Mouse (Mus musculus): ENCODE data around the gene Ckap2l. TPM values are rescaled to one million over a fixed set of nuclear protein-coding genes. Genes with fewer than 3 reads are reported as not detected.

Gene Ckap2l
- polyA plus RNA-seq, 2 experiments from 2014 or later: 3.7 to 8.0 TPM

DNA sequence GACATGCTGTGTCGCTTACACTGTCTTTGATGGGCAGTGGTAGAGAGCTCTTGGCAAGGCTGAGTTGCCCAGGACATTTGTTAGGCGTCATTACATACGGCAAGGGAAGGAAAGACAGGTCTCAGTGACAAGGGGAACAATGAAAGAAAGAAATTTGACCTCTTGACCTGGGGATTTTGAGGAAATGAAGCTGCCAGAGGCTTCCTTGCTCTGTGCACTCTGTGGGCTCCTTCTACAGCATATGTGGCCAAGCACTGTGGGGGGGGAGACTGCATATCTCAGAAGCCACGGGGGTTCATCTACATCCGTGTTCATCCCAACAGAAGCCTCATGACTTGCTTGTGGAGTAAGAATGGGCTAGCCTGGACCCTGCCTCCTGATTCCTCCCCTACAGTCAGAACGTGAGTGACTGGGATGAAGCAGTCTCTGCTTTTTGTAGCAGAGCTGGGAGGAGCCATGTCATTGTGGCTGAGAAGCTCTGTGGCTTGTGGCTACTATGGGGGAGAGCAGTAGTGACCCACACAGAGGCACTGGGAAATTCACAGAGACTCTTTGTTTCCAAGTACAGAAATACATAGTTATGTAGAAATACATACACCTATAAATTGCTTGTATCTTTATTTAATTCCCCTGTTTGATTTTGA is 35.7 kb downstream of the Ckap2l start:
- ATAC-seq: no peak

DNA sequence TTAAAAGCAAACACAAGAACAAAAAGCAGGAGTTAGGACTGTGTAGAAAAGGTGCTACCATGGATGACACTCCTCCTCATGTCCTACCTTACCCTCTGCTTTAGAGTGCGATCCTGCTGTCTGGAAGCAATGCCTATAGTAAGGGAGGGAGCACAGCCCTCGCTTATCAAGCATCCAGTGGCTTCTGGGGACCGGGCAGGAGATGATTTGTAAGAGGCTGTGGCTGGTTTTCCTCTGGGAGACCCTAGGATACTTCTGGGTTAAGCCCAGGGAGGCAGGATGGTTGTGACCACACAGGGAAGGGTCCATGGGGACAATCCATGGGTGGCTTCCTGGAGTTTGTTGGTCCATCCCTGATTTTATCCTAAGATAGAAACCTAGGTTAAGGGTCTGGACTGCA is 36.4 kb downstream of the Ckap2l start:
- ATAC-seq: no peak

DNA sequence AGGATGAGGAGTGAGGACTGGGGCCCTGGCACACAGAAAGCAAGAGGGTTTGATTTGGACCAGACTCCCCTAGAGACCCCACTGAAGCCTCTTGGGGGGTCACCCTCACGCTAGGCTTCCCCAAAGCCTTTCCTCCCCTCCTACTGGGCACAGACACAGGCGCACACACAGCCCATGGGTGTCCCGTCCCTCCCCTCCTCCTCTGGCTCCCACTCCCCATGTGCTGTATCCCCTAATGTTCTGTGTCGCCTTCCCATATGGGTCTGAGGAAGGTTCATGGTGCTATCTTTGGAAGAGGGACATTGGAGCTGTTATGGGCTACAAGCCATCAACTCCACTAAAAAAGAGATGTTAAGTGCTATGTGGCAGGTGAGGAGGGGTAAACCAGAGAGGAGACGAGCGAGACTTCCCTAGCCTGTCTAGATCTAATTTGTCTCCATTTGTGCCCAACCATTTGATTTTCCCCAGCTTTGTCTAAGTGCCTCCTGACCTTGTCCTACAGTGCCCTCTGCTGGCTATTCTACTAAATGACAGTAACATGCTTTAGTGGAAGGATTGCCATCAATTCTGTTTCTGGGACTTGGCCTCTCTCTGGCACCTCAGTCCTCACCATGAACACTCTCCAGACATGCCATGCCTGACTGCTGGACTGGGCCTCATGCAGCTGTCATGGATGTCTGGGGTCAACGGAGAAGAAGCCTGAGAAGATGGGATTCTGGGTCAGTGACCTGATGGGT is 38.4 kb downstream of the Ckap2l start:
- ATAC-seq: peak; percentile 93

DNA sequence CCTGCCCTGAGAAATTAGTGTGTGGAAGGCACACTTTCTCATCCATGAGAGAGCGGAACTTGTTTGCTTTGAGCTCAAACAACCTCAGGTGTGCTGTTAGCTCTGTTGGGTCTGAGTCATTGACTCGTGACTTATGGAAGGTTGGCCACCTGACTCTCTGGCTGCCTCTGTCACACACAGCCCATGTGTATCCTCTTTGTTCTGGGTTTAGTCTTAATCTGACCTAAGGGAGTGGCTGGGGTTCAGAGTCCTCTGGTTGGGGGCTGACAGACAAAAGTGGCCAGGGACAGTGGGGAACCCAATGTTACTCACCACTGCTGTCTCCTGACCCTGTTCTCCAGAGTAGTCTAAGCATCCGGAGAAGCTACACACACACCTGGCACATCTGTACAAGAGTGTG is 39.0 kb downstream of the Ckap2l start:
- ATAC-seq: no peak

DNA sequence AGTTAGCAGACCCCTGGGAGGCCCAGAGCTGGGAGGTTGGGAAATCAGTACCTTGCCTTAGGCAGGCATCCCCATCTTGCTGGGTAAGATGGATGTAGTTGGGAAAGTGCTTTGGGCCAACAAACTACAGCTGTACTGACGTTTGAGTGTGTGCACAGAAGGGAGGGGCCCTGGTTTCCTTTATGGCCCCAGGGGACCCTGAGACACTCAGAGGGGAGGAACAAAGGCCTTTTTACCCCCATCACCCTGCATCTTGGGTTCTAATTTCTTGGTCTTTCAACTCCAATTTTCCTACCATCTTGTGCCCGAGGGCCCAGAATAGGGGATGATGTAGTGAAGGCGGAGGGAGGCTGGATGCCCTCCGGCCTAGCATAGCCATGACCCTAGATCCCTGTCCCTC is 41.0 kb downstream of the Ckap2l start:
- ATAC-seq: no peak

DNA sequence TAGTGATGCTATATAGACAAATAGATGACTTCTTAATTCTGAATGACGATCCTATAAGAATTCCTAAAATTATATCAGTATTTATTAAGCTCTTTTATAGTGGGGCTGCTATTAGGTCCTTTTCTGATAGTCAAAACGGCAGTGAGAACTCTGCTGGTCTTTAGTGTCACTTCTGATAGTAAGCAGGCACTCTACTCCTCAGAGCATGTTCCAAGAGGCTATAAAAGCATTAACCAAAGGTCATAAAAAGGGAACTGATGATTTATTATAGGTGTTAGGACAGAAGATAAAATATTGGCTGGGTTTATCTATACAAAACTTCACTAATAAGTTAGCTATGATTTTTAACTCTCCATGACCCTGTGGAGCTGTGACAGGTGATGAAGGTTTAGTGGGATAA is 42.9 kb downstream of the Ckap2l start:
- ATAC-seq: no peak

DNA sequence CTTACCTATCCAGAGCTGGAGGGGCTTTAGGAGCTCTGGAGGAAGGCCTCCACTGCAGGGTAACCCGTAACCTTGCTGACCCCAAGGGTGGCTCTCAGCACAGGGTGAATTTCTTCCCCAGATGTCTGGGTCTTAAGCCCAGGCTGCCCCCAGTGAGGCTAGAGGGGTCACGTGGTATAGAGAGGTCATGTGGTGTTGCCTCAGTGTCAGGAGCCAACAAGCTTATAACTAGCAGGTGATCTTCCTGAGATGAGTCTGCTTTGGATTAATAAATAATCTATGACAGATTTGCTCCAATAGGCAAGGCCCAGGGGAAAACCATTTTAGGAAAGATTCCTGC is 43.4 kb downstream of the Ckap2l start:
- ATAC-seq: no peak

DNA sequence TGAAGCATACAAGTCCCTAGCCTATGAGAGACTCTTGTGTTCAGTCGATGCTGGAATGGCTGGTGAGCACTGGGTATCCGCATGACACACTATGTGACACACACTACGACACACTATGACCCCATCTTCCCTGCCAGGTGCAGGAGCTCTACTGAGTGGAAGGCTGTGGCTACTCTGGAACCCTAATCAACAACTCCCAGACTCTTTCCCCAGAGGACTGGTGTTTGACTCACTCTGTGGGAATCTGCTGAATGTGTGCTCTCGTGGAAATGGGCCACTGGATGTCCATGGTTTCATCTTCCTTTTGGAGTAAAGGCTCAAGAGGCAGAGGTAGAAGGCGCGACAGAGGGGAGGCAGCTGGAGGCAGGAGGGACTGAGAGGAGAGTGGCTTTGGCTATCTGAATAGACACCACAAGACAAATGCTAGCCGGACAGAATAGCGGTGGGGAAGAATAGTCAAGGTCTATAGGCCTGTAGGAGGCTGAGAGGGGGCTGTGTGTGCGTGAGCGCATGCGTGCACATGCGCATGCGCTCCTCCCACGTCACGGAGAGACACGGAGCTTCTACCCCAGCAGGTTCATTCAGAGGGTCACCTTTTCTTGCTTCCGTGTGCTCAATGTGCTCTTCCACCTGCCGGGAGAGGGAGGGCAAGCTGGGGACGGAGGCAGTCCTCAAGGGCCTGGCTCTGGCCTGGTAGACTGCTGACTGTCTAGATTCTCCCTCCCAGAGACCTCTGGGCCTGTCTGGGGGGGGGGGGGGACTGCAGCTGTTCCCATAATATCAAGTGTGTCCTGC is 44.0 kb downstream of the Ckap2l start:
- no peak for ATAC-seq

DNA sequence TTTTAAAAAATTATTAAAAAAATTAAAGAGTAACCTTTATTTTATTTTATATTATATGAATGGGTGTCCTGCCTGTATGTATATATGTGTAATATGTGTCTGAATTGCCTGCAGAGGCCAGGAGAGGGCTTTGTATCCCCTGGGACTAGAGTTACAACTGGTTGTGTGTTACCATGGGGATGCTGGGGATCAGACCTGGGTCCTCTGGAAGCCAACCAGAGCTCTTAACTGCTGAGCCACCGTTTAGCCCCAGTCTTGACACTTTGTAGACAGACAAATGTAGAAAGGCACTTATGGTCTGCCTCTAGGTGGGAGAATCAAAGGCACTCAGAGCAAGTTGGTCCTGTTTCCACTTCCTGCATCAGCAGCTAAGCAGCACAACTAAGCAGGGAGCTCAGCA is 47.7 kb downstream of the Ckap2l start:
- ATAC-seq: no peak

DNA sequence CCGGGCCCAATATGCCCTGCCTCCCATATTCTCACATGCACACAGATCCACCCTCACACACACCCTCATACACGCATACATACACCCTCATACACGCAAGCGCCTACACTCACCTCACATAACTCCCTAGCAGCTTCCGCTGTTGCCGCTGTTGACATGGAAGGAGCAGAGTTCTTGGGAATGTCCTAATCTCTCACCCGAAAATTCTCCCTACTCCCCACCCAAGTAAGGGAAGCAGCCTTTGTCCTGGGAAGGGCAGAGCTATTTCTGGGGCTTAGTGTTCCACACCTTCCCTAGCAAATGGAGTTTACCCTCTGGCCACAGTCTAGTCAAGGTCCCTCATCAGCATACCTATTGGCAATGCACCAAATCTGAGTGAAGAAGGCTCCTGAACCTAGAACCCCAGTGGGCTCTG is 49.3 kb downstream of the Ckap2l start:
- ATAC-seq: no peak

DNA sequence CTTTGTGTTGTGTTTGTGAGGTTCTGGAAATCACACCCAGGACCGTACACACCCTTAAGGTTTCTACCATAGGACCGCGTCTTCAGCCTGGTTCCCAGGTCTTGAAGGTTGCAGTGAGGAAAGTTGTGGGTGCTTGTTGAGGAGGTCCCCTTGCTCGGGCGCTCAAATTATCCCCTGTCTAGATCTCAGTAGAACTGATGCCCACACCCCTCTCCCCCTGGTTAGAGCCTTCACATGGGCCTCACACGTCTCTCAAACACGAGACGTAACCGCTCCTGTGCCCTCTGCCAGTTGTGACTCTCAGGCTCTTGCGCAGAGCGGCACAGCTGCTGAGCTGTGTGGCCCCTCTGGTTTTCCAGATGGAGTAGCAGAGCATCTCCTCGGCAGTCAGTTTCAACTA is 50.1 kb downstream of the Ckap2l start:
- no peak for ATAC-seq

DNA sequence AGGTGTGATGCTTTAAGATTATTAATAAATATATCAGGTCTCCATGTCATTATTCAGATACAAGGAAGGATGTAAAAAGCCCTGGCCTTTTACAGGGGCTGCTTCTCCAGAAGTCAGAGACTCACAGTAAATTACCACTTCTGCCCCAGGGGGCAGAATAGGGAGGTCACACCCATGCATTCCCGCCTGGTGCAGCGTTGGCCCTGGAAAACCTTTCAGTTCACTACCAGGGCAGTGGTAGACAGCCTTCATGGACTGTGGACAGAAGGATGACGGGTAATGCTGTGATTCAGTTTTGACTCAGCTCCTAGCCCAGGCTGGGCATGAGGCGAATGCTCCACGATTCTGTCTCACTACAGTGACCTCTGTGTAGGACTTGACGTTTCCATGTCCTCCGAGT is 50.6 kb downstream of the Ckap2l start:
- no peak for ATAC-seq

DNA sequence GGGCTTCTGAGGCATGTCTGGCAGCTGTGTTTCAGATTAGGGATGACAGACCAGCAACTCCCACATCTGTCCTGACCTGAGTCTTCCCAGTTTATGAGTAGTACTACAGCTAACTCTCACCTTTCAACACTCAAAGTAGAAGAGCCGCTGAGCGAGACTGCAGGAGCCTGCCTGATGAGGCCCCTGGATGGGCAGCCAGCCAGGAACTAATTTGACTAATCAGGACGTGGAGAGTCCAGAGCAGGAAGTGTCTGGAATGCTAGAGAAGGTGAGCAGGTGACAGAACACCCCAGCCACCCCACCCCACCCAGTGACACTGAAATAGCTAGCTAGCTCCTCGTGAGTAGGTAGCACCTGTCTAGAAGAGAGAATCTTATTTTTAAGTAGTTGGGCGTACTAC is 51.4 kb downstream of the Ckap2l start:
- ATAC-seq: no peak

DNA sequence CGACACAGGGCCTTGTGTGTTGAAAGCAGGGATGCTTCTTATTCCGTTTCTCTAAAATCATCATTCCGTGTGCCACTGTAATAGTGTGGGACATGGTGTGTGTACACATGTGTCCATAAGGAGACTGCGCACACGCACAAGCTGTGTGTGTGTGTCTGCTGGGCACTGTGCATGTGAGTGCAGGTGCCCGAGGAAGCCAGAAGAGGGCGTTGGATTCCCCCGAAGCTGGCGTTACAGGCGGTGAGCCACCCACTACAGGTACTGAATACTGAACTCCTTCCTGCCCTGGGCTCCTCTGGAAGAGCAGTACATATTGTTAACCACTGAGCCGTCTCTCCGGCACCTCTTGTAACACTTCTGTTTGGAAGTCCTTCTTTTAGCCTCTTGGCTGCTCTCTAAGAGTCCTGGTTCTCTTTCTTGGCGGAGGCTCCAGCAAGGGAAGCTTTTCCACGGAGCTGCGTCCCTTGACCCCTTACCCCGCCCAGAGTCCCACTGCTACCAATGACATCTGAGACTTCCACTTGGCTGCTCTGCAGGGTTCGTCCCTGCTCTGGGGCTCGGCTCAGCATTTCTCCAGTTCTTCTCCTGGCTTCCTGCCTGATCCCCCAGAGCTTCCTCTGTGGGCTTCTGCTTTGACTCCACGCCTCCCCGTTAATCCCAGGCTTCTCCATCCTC is 52.4 kb downstream of the Ckap2l start:
- no peak for ATAC-seq

DNA sequence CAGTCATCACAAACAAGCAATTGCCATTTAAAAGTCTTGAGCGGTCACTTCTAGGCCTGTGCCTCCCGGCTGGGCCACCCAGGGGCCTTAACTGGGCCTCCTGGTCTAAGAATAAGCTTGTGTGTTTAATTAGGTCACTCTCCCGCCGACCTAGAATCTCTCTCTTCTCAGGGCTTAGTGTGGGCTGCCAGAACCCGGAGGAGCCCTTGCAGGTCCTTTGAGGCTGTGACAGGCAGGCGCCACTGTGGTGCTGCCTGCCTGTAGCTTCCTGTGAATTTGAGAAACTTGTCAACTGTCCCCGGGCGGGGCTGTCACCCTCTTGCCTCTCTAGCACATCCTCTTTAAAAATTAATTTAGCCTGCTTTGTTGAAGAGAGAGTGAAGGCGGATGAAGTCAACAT is 53.2 kb downstream of the Ckap2l start:
- peak; percentile 90 for ATAC-seq

DNA sequence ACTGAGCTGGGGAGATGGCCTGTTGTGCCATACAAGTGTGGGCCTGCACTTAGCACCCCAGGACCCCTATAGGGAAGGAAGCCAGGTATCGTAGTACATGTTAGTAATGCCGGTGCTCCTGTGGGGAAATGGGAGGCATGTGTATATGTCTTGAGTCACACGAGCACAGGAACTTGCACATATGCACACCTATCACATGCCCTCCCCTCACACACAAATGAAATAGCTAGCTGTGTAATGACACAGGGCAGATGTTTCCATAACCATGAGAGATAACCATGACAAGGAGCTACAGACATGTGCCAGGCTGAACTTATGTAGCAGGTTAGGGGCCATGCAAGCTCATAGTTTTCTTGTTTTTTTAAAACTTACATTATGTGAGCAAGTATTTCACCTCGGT is 54.0 kb downstream of the Ckap2l start:
- no peak for ATAC-seq

DNA sequence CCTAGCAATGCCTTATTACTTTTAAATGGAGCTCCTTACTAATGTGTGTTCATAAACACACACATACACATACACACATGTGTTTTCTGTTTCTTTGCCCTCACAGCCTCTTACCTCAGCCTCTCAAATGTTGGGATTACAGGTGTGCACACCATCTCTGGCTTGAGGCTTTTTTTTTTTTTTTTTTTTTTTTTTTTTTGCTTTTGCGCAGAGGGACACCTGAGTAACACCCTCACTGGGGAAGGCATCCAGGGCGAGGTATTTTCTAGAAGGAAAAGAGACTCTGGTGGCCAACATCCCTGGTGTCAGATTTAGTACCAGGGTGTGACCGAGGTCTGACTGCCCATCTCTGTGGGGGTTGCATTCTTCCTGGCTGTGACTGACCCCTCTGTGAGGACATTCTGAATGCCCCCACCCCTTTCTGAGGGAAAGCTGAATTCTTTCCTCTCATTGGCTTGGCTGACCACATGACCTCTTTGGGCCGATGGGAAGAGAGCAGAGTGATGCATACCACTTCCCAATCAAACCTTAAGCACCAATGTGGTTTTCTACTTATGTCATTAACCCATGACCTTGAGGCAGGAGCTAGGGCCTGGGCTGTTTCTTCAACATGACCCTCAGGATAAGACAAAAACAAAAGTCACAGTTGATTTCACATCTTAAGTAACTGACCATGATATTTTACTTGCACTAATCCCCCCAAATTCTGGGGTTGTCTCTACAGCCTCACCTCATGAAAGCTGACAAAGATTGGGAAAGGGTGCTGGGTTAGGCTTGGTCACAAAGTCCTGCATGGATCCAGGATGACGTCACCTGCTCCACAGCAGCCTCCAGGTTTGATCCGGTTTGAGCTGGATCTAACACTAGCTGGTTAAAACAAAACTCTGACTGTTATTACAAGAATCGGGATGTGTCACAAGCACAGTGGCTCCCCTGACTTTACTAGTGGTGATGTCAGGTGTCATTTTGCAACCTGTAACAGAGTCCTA is 54.9 kb downstream of the Ckap2l start:
- no peak for ATAC-seq

DNA sequence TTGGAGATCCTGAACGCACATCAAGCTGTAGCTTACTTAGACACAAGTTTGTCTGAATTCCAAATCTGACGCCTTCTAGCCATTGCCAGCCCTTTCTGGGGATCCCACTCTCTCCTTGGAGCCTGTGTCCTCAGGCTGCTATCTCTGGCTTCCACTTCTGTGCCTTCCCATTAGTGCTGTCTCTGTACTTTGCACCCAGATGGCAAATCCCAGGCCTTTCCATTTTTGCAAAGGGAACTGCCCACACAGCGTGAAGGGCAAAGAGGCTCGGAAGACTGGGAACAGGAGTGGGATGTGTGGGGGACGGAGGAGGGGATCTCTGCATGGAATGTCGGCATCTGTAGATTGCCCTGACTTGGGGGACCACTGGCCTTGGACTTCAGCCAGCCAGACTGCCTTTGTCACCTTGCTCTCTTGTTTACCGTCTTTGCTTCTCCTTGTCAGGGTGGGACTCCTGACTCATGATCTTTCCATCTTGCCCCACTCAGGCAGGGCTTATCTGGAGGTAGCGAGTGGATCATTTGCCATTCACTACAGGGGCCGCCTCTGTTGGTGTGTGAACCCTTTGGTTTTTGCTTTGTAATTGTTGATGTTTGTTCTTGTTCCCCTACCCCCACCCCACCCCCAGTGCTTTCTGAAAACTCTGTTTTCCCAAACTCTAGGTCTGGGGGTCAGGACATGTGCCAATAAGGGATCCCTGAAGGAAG is 56.1 kb downstream of the Ckap2l start:
- no peak for ATAC-seq

DNA sequence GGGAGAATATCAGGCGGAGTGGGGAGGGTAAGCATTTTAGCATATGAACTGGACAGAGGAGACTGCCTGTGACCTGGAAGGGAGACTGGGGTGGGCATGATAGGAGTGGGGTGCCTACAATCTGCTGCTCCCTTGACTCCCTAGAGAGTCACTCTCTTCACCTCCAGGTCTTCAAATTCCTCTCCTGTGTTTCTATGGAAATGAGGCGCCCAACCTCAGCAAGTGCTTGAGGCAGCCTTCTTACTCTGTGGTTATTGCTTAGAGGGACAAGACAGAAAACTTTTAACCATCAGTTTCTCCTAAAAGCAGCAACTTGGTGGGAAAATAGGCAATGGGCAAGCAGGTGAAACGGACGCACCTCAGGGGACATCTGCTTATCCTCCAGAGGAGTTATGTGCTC is 60.5 kb downstream of the Ckap2l start:
- ATAC-seq: no peak

DNA sequence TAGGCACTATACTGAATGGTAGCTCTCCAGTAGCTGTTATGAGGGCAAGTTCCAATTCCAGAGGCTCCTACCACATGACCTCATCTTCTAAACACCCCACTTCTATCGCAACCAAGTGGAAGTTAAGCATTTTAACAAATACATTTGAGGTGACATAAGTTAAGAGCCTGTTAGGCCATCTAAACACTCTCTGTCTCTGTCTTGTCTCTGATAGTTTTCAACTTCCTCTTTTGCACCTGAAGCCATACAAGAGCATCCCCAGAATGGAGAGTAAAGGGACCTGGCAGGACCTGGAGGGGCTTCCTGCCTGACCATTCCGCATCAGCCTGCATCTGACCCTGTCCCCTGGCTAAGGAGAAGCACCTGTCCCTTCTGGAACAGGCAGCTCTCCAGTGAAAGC is 62.3 kb downstream of the Ckap2l start:
- ATAC-seq: no peak

DNA sequence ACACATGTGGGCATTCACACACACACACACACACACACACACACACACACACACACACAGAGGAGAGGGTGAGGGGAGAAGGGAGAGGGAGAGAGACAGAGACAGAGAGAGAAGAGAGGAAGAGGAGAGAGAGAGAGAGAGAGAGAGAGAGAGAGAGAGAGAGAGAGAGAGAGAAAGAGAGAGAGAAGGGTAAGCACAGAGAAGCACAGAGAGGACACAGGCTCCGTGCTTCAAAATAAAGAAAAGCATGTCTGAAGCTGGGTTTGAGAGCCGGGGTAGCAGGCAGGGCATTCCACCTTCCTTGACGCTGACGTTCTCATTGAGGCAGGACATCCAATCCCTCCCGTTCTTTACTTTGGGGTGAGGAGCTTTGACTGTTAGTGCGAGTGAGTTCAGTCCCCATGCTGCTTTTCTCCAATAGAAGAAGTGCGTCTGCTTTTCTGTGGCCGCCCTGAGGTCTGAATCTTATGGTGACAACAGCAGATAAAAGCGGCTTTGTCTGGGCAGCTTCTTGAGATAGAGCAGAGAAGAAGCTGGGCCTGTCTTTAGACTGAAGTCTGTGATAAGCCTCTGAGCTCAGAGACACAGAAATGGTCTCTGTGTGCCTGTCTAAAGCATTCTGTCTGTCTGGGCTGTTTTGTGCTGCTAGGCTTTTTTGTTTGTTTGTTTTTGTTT is 63.1 kb downstream of the Ckap2l start:
- no peak for ATAC-seq
